Mouse (Mus musculus): ENCODE data around the gene Arl5c. TPM values are rescaled to one million over a fixed set of nuclear protein-coding genes. Genes with fewer than 3 reads are reported as not detected.

Gene Arl5c
- 3.2 and 3.4 TPM in 2 replicates for polyA plus RNA-seq (2012; rRNA removed)

- peak in 1 of 2 experiments; percentile 62 for DNase-seq (ENCODE audit: extremely low spot score in 1 of 2, low spot score in 1 of 2)
These were observed at the start of gene Arl5c for GRCm38 (mm10) chr11:97995564-97996288. TSS of gene Arl5c (minus strand) at chr11:97996181.

DNA sequence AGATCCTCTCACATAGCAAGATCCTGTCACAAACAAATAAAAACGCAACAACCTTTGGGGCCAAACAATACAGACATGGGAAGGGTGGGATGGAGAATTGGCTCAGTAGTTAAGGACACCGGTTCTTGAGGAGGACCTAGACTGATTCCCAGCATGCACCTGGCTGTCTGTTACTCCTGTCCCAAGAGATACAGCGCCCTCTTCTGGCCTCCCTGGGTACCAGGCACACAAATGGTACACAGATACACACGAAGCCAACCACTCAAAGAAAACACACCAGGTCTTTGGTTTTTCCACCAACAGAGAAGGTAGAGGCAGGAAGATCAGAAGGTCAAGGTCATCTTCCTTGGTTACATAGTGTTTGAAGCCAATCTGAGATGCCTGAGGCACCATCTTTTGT is 49.6 kb upstream of the Arl5c start:
- no peak for DNase-seq (ENCODE audit: extremely low spot score in 1 of 2, low spot score in 1 of 2)

DNA sequence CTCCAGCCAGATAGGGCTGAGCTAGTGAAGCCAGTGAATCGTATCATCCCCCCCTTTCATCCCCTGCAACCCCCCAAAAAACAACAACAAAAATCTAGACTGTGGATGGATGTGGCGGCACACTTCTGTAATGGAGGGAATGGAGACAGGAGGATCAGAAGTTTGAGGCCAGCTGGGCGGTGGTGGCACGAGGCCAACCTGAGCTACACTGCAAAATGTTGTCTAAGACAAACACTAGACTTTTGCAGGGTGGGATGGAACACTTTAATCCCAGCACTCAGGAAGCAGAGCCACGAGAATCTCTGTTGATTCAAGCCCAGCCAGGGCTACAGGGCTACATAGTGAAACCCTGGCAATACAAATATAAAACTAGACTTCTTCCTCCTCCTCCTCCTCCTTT is 48.1 kb upstream of the Arl5c start:
- DNase-seq (ENCODE audit: extremely low spot score in 1 of 2, low spot score in 1 of 2) = no peak

GRCm38 (mm10) chr11:98042741-98043140 is 46.8 kb upstream of the Arl5c start:
- DNase-seq (ENCODE audit: extremely low spot score in 1 of 2, low spot score in 1 of 2) = no peak

DNA sequence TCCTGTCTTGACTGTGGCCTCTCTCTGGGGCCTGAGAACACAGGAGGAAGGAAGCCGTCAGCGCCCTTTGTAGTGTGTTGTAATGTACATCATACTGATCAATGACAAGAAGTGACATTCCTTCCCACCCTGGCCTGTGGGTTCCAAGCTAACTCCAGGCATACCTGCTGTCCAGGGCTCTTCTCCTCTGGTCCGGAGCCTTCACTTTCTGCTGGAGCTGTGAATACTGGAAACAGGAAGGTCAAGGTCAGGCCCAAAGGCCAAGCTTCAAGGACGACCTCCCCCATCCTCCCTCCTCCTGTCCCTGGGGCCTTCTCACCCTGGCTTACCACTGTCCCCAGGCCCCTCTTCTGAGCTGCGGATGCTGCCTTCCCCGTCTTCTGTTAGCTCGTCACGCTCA is 45.0 kb upstream of the Arl5c start:
- DNase-seq (ENCODE audit: extremely low spot score in 1 of 2, low spot score in 1 of 2) = no peak

GRCm38 (mm10) chr11:98037871-98038270 is 41.9 kb upstream of the Arl5c start:
- DNase-seq (ENCODE audit: extremely low spot score in 1 of 2, low spot score in 1 of 2) = peak in 1 of 2 experiments; percentile 90

DNA sequence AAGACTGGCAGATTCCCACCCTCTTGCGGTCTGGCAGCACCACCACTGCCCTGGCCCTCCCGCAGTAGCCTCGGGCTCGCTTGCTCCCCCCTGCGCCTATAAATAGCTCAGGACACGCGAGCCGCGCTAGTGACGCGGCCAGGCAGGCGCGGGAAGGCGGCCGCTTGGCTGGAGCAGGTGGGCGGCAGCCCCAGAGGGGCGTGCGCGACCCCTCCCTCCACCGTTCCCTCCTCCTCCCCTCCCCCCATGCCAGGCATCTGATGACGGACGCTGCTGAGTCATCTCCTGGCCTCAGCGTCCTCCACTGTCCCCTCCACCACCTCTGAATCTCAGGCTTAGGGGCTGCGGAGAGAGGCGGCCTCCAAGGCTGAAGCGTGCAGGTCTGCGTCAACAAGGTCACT is 40.0 kb upstream of the Arl5c start:
- DNase-seq (ENCODE audit: extremely low spot score in 1 of 2, low spot score in 1 of 2) = no peak

DNA sequence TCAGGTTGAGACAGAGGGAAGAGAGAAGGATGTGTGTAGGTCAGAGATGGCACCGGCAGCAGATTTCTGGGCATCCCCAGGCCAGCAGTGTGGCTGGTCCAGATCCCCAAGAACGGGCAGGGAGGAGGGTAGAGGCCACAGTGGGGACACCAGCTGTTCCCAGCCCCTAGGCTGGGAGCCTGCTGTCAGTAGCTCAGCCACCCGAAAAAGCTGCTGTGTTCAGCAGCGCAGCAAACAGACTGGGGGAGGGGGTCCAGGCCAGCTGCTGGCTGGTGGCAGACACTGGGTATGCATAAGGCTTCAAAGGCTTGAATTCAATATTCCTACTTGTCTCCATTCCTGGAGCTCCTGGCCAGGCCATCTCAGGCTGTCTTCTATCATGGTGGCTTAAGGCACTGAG is 38.9 kb upstream of the Arl5c start:
- no peak for DNase-seq (ENCODE audit: extremely low spot score in 1 of 2, low spot score in 1 of 2)

DNA sequence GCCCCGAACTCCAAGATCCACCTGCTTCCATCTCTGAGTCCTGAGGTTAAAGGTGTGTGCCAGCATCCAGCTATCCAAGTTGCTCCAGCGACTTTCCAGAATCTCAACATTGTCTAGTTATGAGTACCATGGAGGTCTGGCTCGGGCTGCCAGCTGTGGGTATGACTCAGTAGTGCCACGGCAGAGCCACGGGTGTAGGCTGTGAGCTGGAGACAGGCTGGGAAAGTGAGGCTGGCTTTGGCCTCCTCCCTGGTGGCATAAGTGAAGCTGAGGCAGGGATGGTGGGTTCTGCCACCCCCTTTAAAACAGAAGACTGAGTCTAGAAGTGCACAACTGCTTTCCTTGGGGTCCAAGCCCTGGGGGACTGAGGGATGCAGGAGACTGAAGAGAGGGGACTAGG is 38.1 kb upstream of the Arl5c start:
- DNase-seq (ENCODE audit: extremely low spot score in 1 of 2, low spot score in 1 of 2) = no peak

DNA sequence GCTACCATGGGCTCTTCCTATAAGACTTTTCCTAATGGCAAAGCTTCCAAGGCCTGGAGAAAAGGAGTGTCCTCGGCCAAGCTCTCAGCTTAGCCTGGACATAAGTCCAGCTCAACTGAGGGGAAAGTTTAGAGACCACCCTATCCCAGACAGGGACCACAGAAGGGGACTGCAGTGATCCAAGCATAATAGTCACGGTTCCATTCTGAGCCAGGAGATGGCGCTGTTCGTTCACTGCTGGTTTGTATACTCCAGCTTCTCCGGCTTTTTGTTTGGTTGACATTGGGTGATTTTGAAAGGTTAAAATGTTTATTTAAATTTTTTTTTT is 35.4 kb upstream of the Arl5c start:
- DNase-seq (ENCODE audit: extremely low spot score in 1 of 2, low spot score in 1 of 2) = peak in 1 of 2 experiments; percentile 91

GRCm38 (mm10) chr11:98030701-98031442 is 34.9 kb upstream of the Arl5c start:
- no peak for DNase-seq (ENCODE audit: extremely low spot score in 1 of 2, low spot score in 1 of 2)

GRCm38 (mm10) chr11:98027785-98028184 is 31.8 kb upstream of the Arl5c start:
- no peak for DNase-seq (ENCODE audit: extremely low spot score in 1 of 2, low spot score in 1 of 2)

DNA sequence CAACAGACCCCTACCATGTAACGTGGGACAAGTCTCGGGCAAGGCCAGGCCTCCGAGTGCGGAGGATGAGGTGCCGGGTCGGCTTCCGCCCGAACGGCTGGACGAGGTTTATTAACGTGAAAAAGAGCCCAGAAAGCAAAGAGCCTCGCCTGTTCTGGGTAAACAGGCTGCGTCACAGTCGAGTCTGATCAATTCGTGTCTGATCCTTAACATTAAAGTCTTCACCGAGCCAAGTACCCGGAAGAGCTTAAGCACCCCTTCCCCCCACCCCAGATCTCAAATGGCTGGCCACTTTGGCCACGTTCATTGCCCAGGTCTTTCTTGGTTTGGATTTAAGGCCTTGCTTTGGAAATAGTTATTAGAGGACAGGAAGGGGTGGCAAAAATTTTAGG is 31.3 kb upstream of the Arl5c start:
- DNase-seq (ENCODE audit: extremely low spot score in 1 of 2, low spot score in 1 of 2) = no peak

DNA sequence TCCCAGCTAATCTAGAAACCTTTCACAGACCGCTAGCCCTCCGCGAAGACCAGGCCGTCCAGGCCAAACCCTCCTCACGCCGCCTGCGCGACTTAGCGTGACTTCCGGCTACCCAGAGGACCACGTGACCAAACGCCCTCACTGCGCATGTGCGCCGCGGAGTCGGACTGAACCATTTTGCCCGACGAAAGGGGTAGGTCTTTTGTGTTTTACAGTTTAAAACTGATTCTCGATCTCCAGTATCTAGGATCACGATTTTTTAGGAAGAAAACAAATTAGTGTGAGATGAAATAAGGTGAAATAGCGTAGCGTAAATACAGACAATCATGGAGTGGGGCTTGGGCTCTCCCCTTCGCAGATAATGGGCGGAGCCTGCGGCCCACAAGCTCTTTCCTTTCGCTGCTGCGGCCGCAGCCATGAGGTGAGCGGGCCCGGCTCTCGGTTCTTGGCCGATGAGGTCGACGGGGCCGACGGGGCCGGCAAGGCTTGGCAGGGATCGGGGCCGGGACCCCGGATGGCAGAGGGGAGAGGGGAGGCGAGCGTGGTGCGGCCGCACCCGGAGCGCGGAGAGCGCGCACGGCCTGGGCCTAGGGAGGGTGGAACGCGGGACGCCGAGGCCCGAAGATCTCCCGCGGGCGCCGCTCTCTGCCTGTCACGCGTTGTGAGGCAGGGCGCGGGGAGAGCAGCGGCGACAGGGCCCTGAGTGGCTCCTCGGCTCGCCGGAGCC is 30.8 kb upstream of the Arl5c start, which contains the start of gene Rpl19:
TSS of gene Rpl19 (plus strand) at position 141 of the 727 bp plus-strand sequence.
- peak; percentile 82 to 95 for DNase-seq (ENCODE audit: extremely low spot score in 1 of 2, low spot score in 1 of 2)

GRCm38 (mm10) chr11:98026248-98026569 is 30.2 kb upstream of the Arl5c start:
- DNase-seq (ENCODE audit: extremely low spot score in 1 of 2, low spot score in 1 of 2) = no peak

- no peak for DNase-seq (ENCODE audit: extremely low spot score in 1 of 2, low spot score in 1 of 2)
These were observed 28.5 kb upstream of the Arl5c start for GRCm38 (mm10) chr11:98024516-98024915.

GRCm38 (mm10) chr11:98022555-98023371 is 26.8 kb upstream of the Arl5c start, which contains the start of gene Cacnb1:
TSS of gene Cacnb1 (minus strand) at chr11:98023034.
- DNase-seq (ENCODE audit: extremely low spot score in 1 of 2, low spot score in 1 of 2) = no peak

- DNase-seq (ENCODE audit: extremely low spot score in 1 of 2, low spot score in 1 of 2) = no peak
These were observed 26.2 kb upstream of the Arl5c start for GRCm38 (mm10) chr11:98022253-98022554.

DNA sequence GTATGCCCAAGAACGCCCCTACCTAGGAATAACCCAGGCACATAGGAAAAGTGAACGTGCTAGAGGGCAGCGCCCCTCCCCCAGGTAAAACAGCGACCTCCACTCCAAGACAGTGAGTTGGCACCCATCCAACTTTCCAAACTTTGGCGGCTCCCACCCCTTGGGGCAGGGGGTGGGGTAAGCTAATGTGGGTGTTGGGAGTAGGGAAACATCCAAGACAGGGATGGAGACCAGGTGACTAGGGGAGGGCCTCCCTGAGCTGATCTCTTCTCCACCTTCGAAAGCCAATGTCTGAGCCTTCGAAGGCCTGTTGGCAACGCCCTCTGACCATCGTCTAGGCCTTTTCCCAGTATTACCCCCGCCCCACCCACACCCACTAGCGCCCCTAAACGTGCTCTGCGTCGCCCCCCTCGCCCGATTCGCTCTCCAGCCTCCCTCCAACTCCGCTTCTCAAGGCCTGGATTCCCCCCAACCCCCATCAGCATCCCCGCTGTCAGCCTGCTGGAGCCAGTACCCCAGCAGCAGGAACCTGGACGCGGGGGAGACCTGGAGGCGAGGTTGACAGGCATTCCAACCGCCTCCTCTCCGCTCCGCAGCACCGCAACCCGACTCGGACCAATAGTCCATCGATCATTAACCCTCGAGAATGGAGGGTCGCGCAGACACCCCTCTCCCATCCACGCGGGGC is 25.7 kb upstream of the Arl5c start:
- DNase-seq (ENCODE audit: extremely low spot score in 1 of 2, low spot score in 1 of 2) = peak in 1 of 2 experiments; percentile 72

DNA sequence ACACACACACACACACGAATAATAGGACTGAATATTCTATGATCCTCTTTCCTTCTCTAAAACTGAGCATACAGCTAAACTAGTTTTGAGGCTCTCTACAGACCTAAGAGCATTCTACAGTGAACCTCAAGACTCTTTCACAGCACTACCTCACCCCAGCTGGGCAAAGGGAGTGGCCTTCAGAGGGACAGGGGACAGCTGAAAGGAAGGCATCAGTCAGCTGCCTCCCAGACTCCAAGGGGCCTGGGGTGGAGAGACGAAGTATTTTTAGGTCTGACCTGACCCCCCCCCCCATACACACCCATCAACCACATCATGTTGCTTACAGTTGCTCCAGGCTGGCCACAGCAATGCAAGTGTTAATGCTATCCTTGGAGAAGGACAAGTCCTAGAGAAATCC is 25.1 kb upstream of the Arl5c start:
- no peak for DNase-seq (ENCODE audit: extremely low spot score in 1 of 2, low spot score in 1 of 2)
